Mouse (Mus musculus): ENCODE measurements around the gene Ak4.

- no peak for TF ChIP-seq POLR2A (IDR thresholded peaks at IDR 0.05; ENCODE audit: extremely low read depth, insufficient read depth, low read length)
- TF ChIP-seq CTCF (IDR thresholded peaks at IDR 0.05; ENCODE audit: low read depth, low read length): no peak
These were observed 30.3 kb downstream of the Ak4 start for GRCm38 (mm10) chr4:101449344-101449743.
